Mouse (Mus musculus): ENCODE data around the gene Cmss1. TPM values are rescaled to one million over a fixed set of nuclear protein-coding genes. Genes with fewer than 3 reads are reported as not detected.

Gene Cmss1
- polyA plus RNA-seq, 1 experiment from 2014 or later, result 58.1 TPM

- no peaks in the 10 kb centered on the region for H3K36me3 ChIP-seq
- WGBS, result 87% methylated on average over 8 of the region's 8 CpGs
- no peak overlapping the region for H3K4me3 ChIP-seq (replicated peaks)
- H3K4me1 ChIP-seq (replicated peaks), result 0 out of 2 replicates have a peak, but pooled peaks cover 6% of the 10 kb centered on the region
- no peak overlapping the region for H3K4me2 ChIP-seq
- H3K27ac ChIP-seq, result no peak overlapping the region
- no peak overlapping the region for H3K9ac ChIP-seq (replicated peaks)
- no peak for ATAC-seq (ENCODE audit: insufficient number of reproducible peaks, insufficient read depth, low FRiP score, low TSS enrichment, low read depth)
- H3K9me3 ChIP-seq, result no peaks in the 10 kb centered on the region
- no peaks in the 10 kb centered on the region for H3K27me3 ChIP-seq
Measured at GRCm38 (mm10) chr16:57544441-57544840, 62.2 kb downstream of the Cmss1 start.

DNA sequence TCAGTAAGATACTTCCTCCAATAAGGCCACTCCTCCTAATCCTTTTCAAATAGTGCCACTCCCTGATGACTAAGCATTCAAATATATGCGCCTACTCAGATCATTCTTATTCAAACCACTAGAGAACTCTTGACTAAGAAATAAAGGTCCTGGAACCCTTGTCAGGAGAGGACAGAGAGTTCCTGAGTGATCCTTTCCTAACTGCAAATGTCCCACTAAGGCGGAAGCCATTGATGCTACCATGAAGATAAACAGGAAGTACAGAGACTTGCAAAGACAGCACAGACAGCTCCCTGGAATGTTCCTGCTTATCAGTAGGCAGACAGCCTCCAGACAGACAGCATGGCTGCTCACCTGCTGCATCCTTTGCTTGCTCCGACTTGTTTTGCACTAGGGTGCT lies 63.4 kb downstream of the Cmss1 start:
- Histone ChIP-seq H3K4me1 (replicated peaks) (peaks cover 11% of the 10 kb centered on the region), H3K36me3 (no peaks in the 10 kb centered on the region), H3K4me3 (replicated peaks) (no peak overlapping the region), H3K27me3 (no peaks in the 10 kb centered on the region), H3K9ac (replicated peaks) (no peak overlapping the region), H3K27ac (no peak overlapping the region), H3K4me2 (no peak overlapping the region), H3K9me3 (no peaks in the 10 kb centered on the region)
- WGBS, result 89% methylated on average over 3 of the region's 3 CpGs
- no peak for ATAC-seq (ENCODE audit: insufficient number of reproducible peaks, insufficient read depth, low FRiP score, low TSS enrichment, low read depth)

GRCm38 (mm10) chr16:57536511-57536910 lies 70.2 kb downstream of the Cmss1 start:
- no peaks in the 10 kb centered on the region for H3K36me3 ChIP-seq
- H3K4me2 ChIP-seq, result no peak overlapping the region
- H3K27me3 ChIP-seq, result no peaks in the 10 kb centered on the region
- H3K9me3 ChIP-seq, result no peaks in the 10 kb centered on the region
- 0 out of 2 replicates have a peak overlapping the region, but pooled peaks have one; percentile 23 for H3K27ac ChIP-seq
- H3K4me3 ChIP-seq (replicated peaks), result no peak overlapping the region
- H3K9ac ChIP-seq (replicated peaks), result no peak overlapping the region
- peaks cover 29% of the 10 kb centered on the region for H3K4me1 ChIP-seq (replicated peaks)
- 64% methylated on average over 7 of the region's 7 CpGs for WGBS
- ATAC-seq (ENCODE audit: insufficient number of reproducible peaks, insufficient read depth, low FRiP score, low TSS enrichment, low read depth), result no peak

DNA sequence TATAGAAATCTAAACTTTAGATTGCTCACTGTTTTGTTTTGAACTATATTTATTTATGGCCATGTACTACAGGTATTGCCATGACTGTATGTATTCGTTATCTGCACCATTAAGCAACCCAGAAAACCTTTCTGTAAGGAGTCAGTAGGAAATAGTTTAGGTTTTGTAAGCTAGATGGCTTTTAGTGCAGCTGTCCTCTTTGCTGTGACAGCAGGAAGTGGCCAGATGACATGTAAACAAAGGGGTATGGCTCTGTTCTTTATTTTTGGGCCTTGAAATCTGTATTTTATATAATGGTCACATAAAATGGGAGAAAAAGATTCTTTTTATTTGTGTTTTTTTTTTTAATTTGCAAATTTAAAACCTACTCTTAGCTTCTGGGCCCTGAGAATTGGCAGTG lies 71.9 kb downstream of the Cmss1 start:
- Histone ChIP-seq H3K9me3 (no peaks in the 10 kb centered on the region), H3K4me1 (replicated peaks) (peaks cover 42% of the 10 kb centered on the region), H3K36me3 (no peaks in the 10 kb centered on the region), H3K4me2 (no peak overlapping the region), H3K4me3 (replicated peaks) (no peak overlapping the region), H3K27ac (no peak overlapping the region), H3K9ac (replicated peaks) (no peak overlapping the region), H3K27me3 (no peaks in the 10 kb centered on the region)
- ATAC-seq (ENCODE audit: insufficient number of reproducible peaks, insufficient read depth, low FRiP score, low TSS enrichment, low read depth), result no peak
- WGBS, result 85% methylated on average over 1 of the region's 1 CpGs

DNA sequence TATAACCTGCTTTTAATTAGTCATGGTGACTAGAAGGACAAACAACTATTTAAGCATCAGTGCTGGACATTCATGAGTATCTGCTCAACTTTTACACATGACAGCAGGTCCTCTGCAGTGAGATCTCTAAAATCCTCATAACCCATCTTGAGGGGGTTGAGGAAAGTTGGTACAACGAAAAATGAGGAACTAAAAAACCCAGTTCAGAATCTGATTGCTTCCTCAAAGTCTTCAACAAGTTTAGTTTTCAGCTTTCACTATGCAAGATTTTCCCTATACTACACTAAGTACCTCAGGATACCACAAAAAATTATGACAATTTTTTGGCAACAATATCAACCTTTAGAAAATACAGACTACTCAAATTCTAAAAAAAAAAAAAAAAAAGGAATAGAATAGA lies 72.3 kb downstream of the Cmss1 start:
- no peak overlapping the region for H3K4me2 ChIP-seq
- WGBS, result 75% methylated on average over 1 of the region's 1 CpGs
- no peak overlapping the region for H3K9ac ChIP-seq (replicated peaks)

DNA sequence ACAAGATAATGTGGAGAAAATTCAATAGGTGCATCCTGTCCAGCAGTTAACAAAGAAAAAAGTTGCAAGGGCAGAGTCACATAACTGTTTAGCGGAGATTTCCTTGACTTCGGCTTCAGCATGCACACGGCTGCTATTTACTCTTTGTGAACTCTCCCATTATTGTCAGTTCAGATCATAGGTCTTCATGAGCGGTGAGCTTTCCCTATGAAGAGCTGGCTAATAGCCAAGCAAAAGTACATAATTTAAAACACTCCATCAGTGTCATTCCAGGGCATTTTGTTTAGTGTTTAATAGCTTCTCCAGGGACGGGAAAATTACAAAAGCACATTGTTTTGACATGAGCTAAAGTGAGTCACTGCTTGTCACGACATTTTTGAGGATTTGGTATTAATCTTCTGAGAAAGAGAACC lies 74.6 kb downstream of the Cmss1 start:
- H3K9ac ChIP-seq (replicated peaks), result no peak overlapping the region
- H3K27me3 ChIP-seq, result no peaks in the 10 kb centered on the region
- no peak overlapping the region for H3K27ac ChIP-seq
- no peak for ATAC-seq (ENCODE audit: insufficient number of reproducible peaks, insufficient read depth, low FRiP score, low TSS enrichment, low read depth)
- H3K4me2 ChIP-seq, result no peak overlapping the region
- WGBS, result 22% methylated on average over 6 of the region's 6 CpGs
- no peak overlapping the region for H3K4me3 ChIP-seq (replicated peaks)
- no peaks in the 10 kb centered on the region for H3K9me3 ChIP-seq
- peaks cover 39% of the 10 kb centered on the region for H3K4me1 ChIP-seq (replicated peaks)
- H3K36me3 ChIP-seq, result no peaks in the 10 kb centered on the region

More for the DNA sequence above, 72.3 kb downstream of the Cmss1 start:
- Histone ChIP-seq H3K4me3 (replicated peaks) (no peak overlapping the region), H3K27me3 (no peaks in the 10 kb centered on the region), H3K4me1 (replicated peaks) (peaks cover 45% of the 10 kb centered on the region), H3K27ac (no peak overlapping the region), H3K9me3 (no peaks in the 10 kb centered on the region), H3K36me3 (no peaks in the 10 kb centered on the region)
- ATAC-seq (ENCODE audit: insufficient number of reproducible peaks, insufficient read depth, low FRiP score, low TSS enrichment, low read depth), result no peak

GRCm38 (mm10) chr16:57530547-57530946 lies 76.1 kb downstream of the Cmss1 start:
- no peak for ATAC-seq (ENCODE audit: insufficient number of reproducible peaks, insufficient read depth, low FRiP score, low TSS enrichment, low read depth)
- peaks cover 45% of the 10 kb centered on the region for H3K4me1 ChIP-seq (replicated peaks)
- no peaks in the 10 kb centered on the region for H3K27me3 ChIP-seq
- H3K27ac ChIP-seq, result no peak overlapping the region
- H3K4me3 ChIP-seq (replicated peaks), result no peak overlapping the region
- no peak overlapping the region for H3K4me2 ChIP-seq
- H3K9ac ChIP-seq (replicated peaks), result no peak overlapping the region
- H3K9me3 ChIP-seq, result no peaks in the 10 kb centered on the region
- WGBS, result 58% methylated on average over 4 of the region's 4 CpGs
- no peaks in the 10 kb centered on the region for H3K36me3 ChIP-seq

DNA sequence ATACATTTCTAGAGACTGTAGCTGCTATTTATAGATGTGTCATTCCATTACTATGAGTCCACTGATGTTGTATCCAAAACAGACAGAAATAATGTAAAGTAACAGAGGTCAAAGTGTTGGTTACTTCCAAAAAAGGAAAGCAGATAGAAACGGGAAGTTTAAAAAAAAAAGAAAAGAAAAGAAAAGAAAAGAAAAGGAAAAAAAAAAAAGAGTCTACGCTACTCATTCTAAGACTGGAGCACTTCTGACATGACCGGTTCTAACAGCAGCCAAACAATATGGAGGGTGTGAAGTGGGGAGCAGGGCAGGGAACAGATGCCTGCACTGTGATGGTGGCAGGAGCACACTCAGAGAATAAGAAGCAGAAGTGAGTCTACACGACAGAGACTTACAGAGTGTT lies 78.2 kb downstream of the Cmss1 start:
- H3K4me1 ChIP-seq (replicated peaks), result peaks cover 43% of the 10 kb centered on the region
- H3K9me3 ChIP-seq, result no peaks in the 10 kb centered on the region
- no peaks in the 10 kb centered on the region for H3K27me3 ChIP-seq
- no peak overlapping the region for H3K27ac ChIP-seq
- 80% methylated on average over 4 of the region's 4 CpGs for WGBS
- H3K36me3 ChIP-seq, result no peaks in the 10 kb centered on the region
- H3K4me2 ChIP-seq, result no peak overlapping the region
- H3K4me3 ChIP-seq (replicated peaks), result no peak overlapping the region
- no peak overlapping the region for H3K9ac ChIP-seq (replicated peaks)
- ATAC-seq (ENCODE audit: insufficient number of reproducible peaks, insufficient read depth, low FRiP score, low TSS enrichment, low read depth), result no peak

DNA sequence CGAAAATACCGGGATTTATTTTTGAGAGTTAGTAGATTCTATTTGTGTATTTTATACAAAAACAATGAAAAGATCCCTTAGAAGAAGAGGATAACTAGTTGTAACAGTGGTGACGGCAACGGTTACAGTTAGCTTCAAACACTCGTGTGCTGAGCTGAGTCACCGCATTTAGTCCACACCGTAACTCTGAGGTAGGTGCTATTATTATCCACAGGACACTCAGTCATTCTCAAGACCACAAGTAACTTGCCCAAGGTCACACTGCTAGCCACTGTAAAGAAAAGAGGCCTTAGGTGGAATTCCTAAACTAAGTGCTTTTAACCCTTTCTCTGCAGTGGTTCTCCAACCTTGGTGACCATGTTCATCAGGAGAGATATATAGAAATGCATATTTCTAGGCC lies 79.8 kb downstream of the Cmss1 start:
- H3K9ac ChIP-seq (replicated peaks), result no peak overlapping the region
- no peak for ATAC-seq (ENCODE audit: insufficient number of reproducible peaks, insufficient read depth, low FRiP score, low TSS enrichment, low read depth)
- no peak overlapping the region for H3K4me3 ChIP-seq (replicated peaks)
- no peak overlapping the region for H3K27ac ChIP-seq
- WGBS, result 89% methylated on average over 7 of the region's 7 CpGs
- no peaks in the 10 kb centered on the region for H3K9me3 ChIP-seq
- H3K4me1 ChIP-seq (replicated peaks), result peaks cover 32% of the 10 kb centered on the region
- no peaks in the 10 kb centered on the region for H3K36me3 ChIP-seq
- no peak overlapping the region for H3K4me2 ChIP-seq
- no peaks in the 10 kb centered on the region for H3K27me3 ChIP-seq

DNA sequence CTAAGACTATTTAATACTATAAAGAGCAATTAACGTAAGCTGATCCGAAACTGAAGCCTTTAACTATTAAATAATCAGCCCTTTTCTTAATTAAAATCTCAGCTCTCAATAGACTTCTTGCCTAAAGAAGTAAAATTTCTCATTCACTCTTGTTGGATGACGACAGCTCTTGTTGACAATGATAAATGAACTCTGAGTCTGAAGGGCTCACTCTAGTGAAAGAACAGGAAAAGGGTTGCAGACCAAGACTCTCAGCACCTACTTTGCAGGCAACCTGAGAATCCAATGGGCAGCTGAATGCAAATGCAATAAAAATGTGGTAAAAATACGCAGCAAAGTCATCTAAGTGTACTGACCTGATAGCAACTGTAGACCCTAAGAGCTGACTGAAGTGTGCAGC lies 81.2 kb downstream of the Cmss1 start:
- Histone ChIP-seq H3K9ac (replicated peaks) (no peak overlapping the region), H3K36me3 (no peaks in the 10 kb centered on the region), H3K4me1 (replicated peaks) (peaks cover 20% of the 10 kb centered on the region; the same call in 1 of the 2 replicates), H3K4me3 (replicated peaks) (no peak overlapping the region), H3K27ac (no peak overlapping the region), H3K9me3 (no peaks in the 10 kb centered on the region), H3K27me3 (no peaks in the 10 kb centered on the region), H3K4me2 (no peak overlapping the region)
- ATAC-seq (ENCODE audit: insufficient number of reproducible peaks, insufficient read depth, low FRiP score, low TSS enrichment, low read depth), result no peak
- WGBS, result 68% methylated on average over 4 of the region's 4 CpGs

- 82% methylated on average over 5 of the region's 5 CpGs for WGBS
- Histone ChIP-seq H3K9ac (replicated peaks) (no peak overlapping the region), H3K4me1 (replicated peaks) (peaks cover 17% of the 10 kb centered on the region; the same call in 1 of the 2 replicates), H3K27me3 (no peaks in the 10 kb centered on the region), H3K4me3 (replicated peaks) (no peak overlapping the region), H3K27ac (no peak overlapping the region), H3K9me3 (no peaks in the 10 kb centered on the region), H3K36me3 (no peaks in the 10 kb centered on the region), H3K4me2 (no peak overlapping the region)
- no peak for ATAC-seq (ENCODE audit: insufficient number of reproducible peaks, insufficient read depth, low FRiP score, low TSS enrichment, low read depth)
Measured at GRCm38 (mm10) chr16:57525046-57525445, 81.6 kb downstream of the Cmss1 start.

- no peak overlapping the region for H3K9ac ChIP-seq (replicated peaks)
- no peaks in the 10 kb centered on the region for H3K9me3 ChIP-seq
- no peaks in the 10 kb centered on the region; the same call in none of the 2 replicates for H3K4me1 ChIP-seq (replicated peaks)
- no peak overlapping the region for H3K4me2 ChIP-seq
- no peak for ATAC-seq (ENCODE audit: insufficient number of reproducible peaks, insufficient read depth, low FRiP score, low TSS enrichment, low read depth)
- no peak overlapping the region for H3K4me3 ChIP-seq (replicated peaks)
- H3K27me3 ChIP-seq, result no peaks in the 10 kb centered on the region
- no peaks in the 10 kb centered on the region for H3K36me3 ChIP-seq
- 84% methylated on average over 10 of the region's 10 CpGs for WGBS
- H3K27ac ChIP-seq, result no peak overlapping the region
Measured at GRCm38 (mm10) chr16:57515636-57516035, 91.0 kb downstream of the Cmss1 start.
